Mouse (Mus musculus): Measurements from ENCODE around the gene Id3.

Gene Id3

GRCm38 (mm10) chr4:136125458-136125857, 17.8 kb upstream of the Id3 start:
- DNase-seq, result no peak

GRCm38 (mm10) chr4:136126019-136126418, 17.3 kb upstream of the Id3 start:
- no peak for DNase-seq

GRCm38 (mm10) chr4:136127670-136128069, 15.6 kb upstream of the Id3 start:
- no peak for DNase-seq

GRCm38 (mm10) chr4:136129842-136130241, 13.5 kb upstream of the Id3 start:
- DNase-seq, result no peak

- no peak for DNase-seq
These were observed 9.5 kb upstream of the Id3 start for GRCm38 (mm10) chr4:136133801-136134200.

GRCm38 (mm10) chr4:136134418-136134977, 8.8 kb upstream of the Id3 start:
- no peak for DNase-seq

GRCm38 (mm10) chr4:136134978-136135873, 8.1 kb upstream of the Id3 start:
- DNase-seq, result peak; percentile 90

GRCm38 (mm10) chr4:136135874-136136728, 7.2 kb upstream of the Id3 start:
- peak; percentile 63 for DNase-seq

- DNase-seq, result peak; percentile 41
These were observed 3.8 kb upstream of the Id3 start for GRCm38 (mm10) chr4:136139326-136140110.

- peak; percentile 98 for DNase-seq
These were observed 2.7 kb upstream of the Id3 start for GRCm38 (mm10) chr4:136140327-136141250.

GRCm38 (mm10) chr4:136142267-136143192, 767 bp upstream of the Id3 start:
- peak; percentile 28 for DNase-seq

- peak; percentile 87 for DNase-seq
These were observed 1.0 kb downstream of the Id3 start for GRCm38 (mm10) chr4:136144126-136144926.

- no peak for DNase-seq
These were observed 1.6 kb downstream of the Id3 start for GRCm38 (mm10) chr4:136144927-136145292.

GRCm38 (mm10) chr4:136145362-136145885, 2.1 kb downstream of the Id3 start:
- no peak for DNase-seq

GRCm38 (mm10) chr4:136145991-136146711, 2.9 kb downstream of the Id3 start:
- DNase-seq, result no peak

GRCm38 (mm10) chr4:136146712-136147154, 3.4 kb downstream of the Id3 start:
- no peak for DNase-seq

GRCm38 (mm10) chr4:136147436-136148135, 4.3 kb downstream of the Id3 start:
- DNase-seq, result peak; percentile 93
